Mouse (Mus musculus): Measurements from ENCODE around the gene Tnr. TPM values are rescaled to one million over a fixed set of nuclear protein-coding genes. Genes with fewer than 3 reads are reported as not detected.

Gene Tnr
- polyA plus RNA-seq, 1 experiment from 2014 or later: 0.47 TPM

DNA sequence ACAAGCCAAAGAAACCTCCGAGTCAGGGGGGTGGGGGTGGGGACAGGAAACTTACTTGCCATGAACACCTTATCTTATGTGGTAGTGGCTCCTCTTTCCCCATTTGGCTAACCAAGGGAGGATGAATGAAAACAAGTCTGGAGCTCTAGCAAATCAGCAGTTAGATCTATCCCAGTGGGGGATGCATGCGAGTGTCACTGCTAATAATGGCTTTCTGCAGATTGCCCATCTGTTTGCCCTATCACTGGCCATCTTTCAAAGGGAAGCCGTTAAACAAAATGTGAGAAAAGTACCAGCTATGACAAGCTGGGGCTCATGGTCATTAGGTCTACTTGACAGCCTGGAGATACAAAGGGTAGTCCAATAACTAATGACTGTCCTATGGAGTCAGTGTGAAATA lies 361.9 kb downstream of the Tnr start:
- no peak overlapping the region for H3K4me2 ChIP-seq (replicated peaks; ENCODE audit: low read depth)
- no peak overlapping the region for H3K27ac ChIP-seq (ENCODE audit: low read depth, low read length)
- no peak for ATAC-seq
- H3K36me3 ChIP-seq (ENCODE audit: control insufficient read depth, insufficient read depth): no peaks in the 10 kb centered on the region
- no peaks in the 10 kb centered on the region for H3K27me3 ChIP-seq (replicated peaks; ENCODE audit: control insufficient read depth, insufficient read depth, low read length)
- no peak overlapping the region for H3K9ac ChIP-seq (ENCODE audit: low read depth, low read length)
- TF ChIP-seq CTCF (IDR thresholded peaks at IDR 0.05; ENCODE audit: low read depth): no peak
- 71% methylated on average over 3 of the region's 3 CpGs for WGBS
- H3K9me3 ChIP-seq (ENCODE audit: control insufficient read depth): no peaks in the 10 kb centered on the region
- H3K4me3 ChIP-seq (ENCODE audit: low read depth, low read length): no peak overlapping the region
- H3K4me1 ChIP-seq (replicated peaks; ENCODE audit: control insufficient read depth, insufficient read depth, low read length): no peaks in the 10 kb centered on the region

DNA sequence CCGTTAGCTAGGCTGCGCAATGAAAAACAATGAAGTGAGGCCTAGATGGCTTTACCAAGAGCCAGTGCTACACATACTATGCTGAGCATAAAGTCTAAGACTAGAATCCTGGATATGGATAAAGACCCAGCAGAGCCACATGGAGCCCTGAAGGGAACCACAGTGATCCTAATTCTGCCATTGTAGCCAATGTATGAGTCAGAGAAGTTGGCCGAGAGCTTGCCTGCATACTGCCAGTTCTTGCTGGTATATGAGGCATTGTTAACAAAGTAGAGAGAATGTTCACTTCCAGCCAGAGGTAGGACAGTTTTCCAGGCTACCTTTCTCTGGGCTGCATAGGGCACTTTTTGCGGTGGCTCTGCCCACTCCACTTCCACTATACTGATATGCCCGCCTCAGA lies 365.0 kb downstream of the Tnr start:
- Histone ChIP-seq H3K36me3 (ENCODE audit: control insufficient read depth, insufficient read depth) (no peaks in the 10 kb centered on the region), H3K9ac (ENCODE audit: low read depth, low read length) (no peak overlapping the region), H3K4me3 (ENCODE audit: low read depth, low read length) (no peak overlapping the region), H3K4me1 (replicated peaks; ENCODE audit: control insufficient read depth, insufficient read depth, low read length) (no peaks in the 10 kb centered on the region), H3K27me3 (replicated peaks; ENCODE audit: control insufficient read depth, insufficient read depth, low read length) (no peaks in the 10 kb centered on the region), H3K4me2 (replicated peaks; ENCODE audit: low read depth) (no peak overlapping the region), H3K27ac (ENCODE audit: low read depth, low read length) (no peak overlapping the region), H3K9me3 (ENCODE audit: control insufficient read depth) (no peaks in the 10 kb centered on the region)
- 80% methylated on average over 5 of the region's 5 CpGs for WGBS
- no peak for TF ChIP-seq CTCF (IDR thresholded peaks at IDR 0.05; ENCODE audit: low read depth)
- no peak for ATAC-seq

DNA sequence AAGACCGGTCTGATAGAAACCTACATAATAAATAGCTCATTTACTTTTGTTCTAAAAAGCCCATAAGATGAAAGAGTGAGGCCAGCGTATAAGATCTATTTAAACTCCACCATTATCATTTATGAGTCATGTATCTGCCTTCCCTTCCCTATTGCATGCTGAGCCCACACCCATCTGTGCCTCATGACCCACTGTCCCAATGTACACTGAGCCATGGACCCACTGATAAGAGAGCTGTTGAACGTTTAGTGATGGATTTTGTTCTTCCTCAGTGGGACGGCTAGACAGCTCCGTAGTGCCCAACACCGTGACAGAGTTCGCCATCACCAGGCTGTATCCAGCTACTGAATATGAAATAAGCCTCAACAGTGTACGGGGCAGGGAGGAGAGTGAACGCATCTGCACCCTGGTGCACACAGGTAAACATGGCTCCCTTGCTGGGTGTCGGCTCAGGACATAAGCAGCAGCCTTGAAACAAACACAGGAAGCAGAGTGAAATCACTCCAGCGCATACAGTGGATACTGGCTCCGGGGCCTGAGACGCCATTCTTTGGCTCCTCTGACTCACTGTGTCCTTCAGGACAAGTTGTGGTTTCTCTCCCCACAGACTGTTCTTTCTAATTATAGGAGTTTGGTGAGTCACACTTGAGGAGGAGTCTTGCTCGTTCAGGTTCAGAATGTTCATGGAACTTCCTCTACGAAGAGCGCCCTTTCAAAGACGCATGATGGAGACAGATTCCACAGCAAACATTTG lies 365.6 kb downstream of the Tnr start:
- no peaks in the 10 kb centered on the region for H3K9me3 ChIP-seq (ENCODE audit: control insufficient read depth)
- no peak overlapping the region for H3K9ac ChIP-seq (ENCODE audit: low read depth, low read length)
- WGBS: 70% methylated on average over 17 of the region's 17 CpGs
- ATAC-seq: peak; percentile 63; the same call in 1 of the 2 replicates
- no peak for TF ChIP-seq CTCF (IDR thresholded peaks at IDR 0.05; ENCODE audit: low read depth)
- H3K4me2 ChIP-seq (replicated peaks; ENCODE audit: low read depth): no peak overlapping the region
- no peak overlapping the region for H3K4me3 ChIP-seq (ENCODE audit: low read depth, low read length)
- H3K4me1 ChIP-seq (replicated peaks; ENCODE audit: control insufficient read depth, insufficient read depth, low read length): no peaks in the 10 kb centered on the region
- no peaks in the 10 kb centered on the region for H3K36me3 ChIP-seq (ENCODE audit: control insufficient read depth, insufficient read depth)
- H3K27ac ChIP-seq (ENCODE audit: low read depth, low read length): no peak overlapping the region
- no peaks in the 10 kb centered on the region for H3K27me3 ChIP-seq (replicated peaks; ENCODE audit: control insufficient read depth, insufficient read depth, low read length)

DNA sequence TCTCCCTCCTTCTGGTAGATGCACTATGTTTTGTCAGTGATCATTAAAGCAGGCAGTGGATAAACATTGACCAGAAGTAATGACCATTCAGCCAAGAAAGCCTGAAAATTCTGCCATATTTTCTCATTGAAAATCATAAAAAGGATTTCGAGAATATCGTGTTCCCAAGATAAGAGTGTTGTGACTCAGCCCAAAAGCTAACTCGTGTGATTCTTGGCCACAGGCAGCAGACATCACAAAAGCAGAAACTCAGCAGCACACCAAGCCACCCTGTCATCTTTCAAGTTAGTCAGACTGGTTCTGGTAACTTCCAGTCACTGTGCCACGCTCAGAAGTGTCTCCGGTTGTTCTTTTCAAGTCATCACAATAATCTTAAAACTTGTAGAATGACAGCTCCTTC lies 367.0 kb downstream of the Tnr start:
- 76% methylated on average over 5 of the region's 5 CpGs for WGBS
- H3K9me3 ChIP-seq (ENCODE audit: control insufficient read depth): no peaks in the 10 kb centered on the region

DNA sequence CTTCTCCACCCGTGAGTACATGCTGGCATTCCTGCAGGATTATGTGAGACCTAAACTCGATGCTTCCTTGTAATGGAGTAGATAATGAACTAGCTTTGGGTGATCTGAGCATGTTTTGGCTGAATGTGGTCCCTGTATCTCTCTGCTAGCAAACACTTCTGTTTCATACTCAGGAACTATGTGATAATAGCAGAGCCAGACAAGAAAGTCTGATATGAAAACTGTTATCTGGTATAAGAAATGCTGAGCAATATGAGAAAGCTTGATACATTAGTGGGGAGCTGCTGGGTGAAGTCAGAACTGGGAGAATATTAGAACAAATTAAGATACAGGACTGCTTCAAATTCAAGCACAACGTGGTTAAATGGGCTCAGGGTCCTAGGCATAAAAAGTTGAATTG lies 371.5 kb downstream of the Tnr start:
- H3K9ac ChIP-seq (ENCODE audit: low read depth, low read length): no peak overlapping the region
- 72% methylated on average over 3 of the region's 3 CpGs for WGBS

More for the DNA sequence above, 367.0 kb downstream of the Tnr start:
- ATAC-seq: no peak
- no peak overlapping the region for H3K9ac ChIP-seq (ENCODE audit: low read depth, low read length)
- no peak overlapping the region for H3K27ac ChIP-seq (ENCODE audit: low read depth, low read length)
- TF ChIP-seq CTCF (IDR thresholded peaks at IDR 0.05; ENCODE audit: low read depth): no peak
- no peaks in the 10 kb centered on the region for H3K4me1 ChIP-seq (replicated peaks; ENCODE audit: control insufficient read depth, insufficient read depth, low read length)
- H3K27me3 ChIP-seq (replicated peaks; ENCODE audit: control insufficient read depth, insufficient read depth, low read length): no peaks in the 10 kb centered on the region
- H3K4me2 ChIP-seq (replicated peaks; ENCODE audit: low read depth): no peak overlapping the region
- no peak overlapping the region for H3K4me3 ChIP-seq (ENCODE audit: low read depth, low read length)
- H3K36me3 ChIP-seq (ENCODE audit: control insufficient read depth, insufficient read depth): no peaks in the 10 kb centered on the region

DNA sequence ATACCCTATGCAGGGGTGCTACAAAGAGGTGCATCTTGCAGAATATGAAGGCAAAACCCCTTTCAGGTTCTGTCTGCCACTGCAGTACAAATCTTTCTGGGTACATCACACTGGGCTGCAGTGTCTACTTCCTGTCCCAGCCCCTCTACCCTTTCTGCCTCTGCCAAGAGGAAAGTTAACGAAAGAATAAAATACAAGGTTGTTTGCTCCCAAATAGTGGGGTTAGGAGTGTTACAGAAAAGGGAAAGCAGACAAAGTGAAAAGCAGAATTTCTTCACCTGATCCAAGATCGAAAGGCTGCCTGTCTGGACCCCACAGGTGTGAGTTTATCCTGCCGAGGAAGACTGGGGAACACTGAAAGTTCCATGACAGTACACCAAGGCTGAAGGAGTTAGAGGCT lies 376.4 kb downstream of the Tnr start:
- ATAC-seq: no peak
- H3K36me3 ChIP-seq (ENCODE audit: control insufficient read depth, insufficient read depth): no peaks in the 10 kb centered on the region
- no peak overlapping the region for H3K27ac ChIP-seq (ENCODE audit: low read depth, low read length)
- no peaks in the 10 kb centered on the region for H3K9me3 ChIP-seq (ENCODE audit: control insufficient read depth)
- H3K4me3 ChIP-seq (ENCODE audit: low read depth, low read length): no peak overlapping the region
- no peaks in the 10 kb centered on the region for H3K4me1 ChIP-seq (replicated peaks; ENCODE audit: control insufficient read depth, insufficient read depth, low read length)
- no peaks in the 10 kb centered on the region for H3K27me3 ChIP-seq (replicated peaks; ENCODE audit: control insufficient read depth, insufficient read depth, low read length)
- H3K4me2 ChIP-seq (replicated peaks; ENCODE audit: low read depth): no peak overlapping the region
- no peak for TF ChIP-seq CTCF (IDR thresholded peaks at IDR 0.05; ENCODE audit: low read depth)
- 75% methylated on average over 3 of the region's 3 CpGs for WGBS
- no peak overlapping the region for H3K9ac ChIP-seq (ENCODE audit: low read depth, low read length)

More for the DNA sequence above, 371.5 kb downstream of the Tnr start:
- Histone ChIP-seq H3K36me3 (ENCODE audit: control insufficient read depth, insufficient read depth) (no peaks in the 10 kb centered on the region), H3K4me1 (replicated peaks; ENCODE audit: control insufficient read depth, insufficient read depth, low read length) (no peaks in the 10 kb centered on the region), H3K27ac (ENCODE audit: low read depth, low read length) (no peak overlapping the region), H3K9me3 (ENCODE audit: control insufficient read depth) (no peaks in the 10 kb centered on the region), H3K27me3 (replicated peaks; ENCODE audit: control insufficient read depth, insufficient read depth, low read length) (no peaks in the 10 kb centered on the region), H3K4me3 (ENCODE audit: low read depth, low read length) (no peak overlapping the region), H3K4me2 (replicated peaks; ENCODE audit: low read depth) (no peak overlapping the region)
- TF ChIP-seq CTCF (IDR thresholded peaks at IDR 0.05; ENCODE audit: low read depth): no peak
- ATAC-seq: no peak

All from intestine, postnatal 0 days (tissue).